Comparison of ENCODE assay signal across 14 mouse cellular contexts in the genomic region with DNA sequence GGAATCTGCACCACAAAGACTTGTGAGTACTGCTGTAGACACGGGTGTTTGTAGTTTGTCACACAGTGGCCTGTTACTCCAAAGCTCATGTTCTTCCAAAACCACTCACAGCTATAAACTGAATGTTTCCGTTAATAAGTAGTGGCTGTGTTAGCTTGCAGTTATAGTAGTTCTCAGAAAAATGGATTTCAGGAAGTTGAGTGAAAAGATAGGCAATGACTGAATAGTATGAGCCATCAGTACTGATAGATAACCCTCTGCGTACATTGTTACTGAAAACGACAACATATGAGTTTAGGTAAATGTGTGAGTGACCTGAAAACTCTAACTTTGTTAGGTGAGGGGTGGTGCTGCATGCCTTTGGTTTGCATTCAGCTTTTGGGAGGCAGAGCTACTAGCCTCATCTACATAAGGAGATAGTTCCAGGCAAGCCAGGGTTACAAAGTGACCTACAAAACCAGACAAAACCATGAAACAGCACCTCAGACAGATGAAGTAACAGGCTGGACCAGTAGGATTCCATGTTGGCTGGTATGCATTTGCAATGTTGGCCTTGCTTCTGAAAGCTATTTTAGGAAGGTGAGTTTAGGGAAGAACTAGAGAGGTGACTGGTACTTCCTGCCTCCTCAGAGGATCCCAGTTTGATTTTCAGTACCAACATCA. TPM values are rescaled to one million over a fixed set of nuclear protein-coding genes. Genes with fewer than 3 reads are reported as not detected.
DNase-seq lines count a peak whose midpoint lies in the region; ATAC-seq lines count a peak whose summit lies in the region.
"Had no signal": no experiment of that assay in that cellular context is flagged by ENCODE, and none has a peak within 500 bp of the region (broad histone marks: within the 10 kb centered on the region; RNA-seq: fewer than 3 reads in every experiment).

No protein-coding gene starts in this region.

- ATAC-seq in kidney, embryonic 15.5 days (replicated peaks; ENCODE audit: low FRiP score), result no peak
- ATAC-seq in liver, embryonic 12.5 days, result peak; percentile 57; the same call in 1 of the 2 replicates

- no peak overlapping the region for H3K9ac ChIP-seq in kidney, embryonic 15.5 days
- no peak overlapping the region for H3K9ac ChIP-seq in liver, embryonic 12.5 days
- H3K9ac ChIP-seq: hindbrain, embryonic 15.5 days had no signal

- peak overlapping the region; percentile 27; the same call in 1 of the 2 replicates for H3K27ac ChIP-seq in kidney, embryonic 15.5 days
- H3K27ac ChIP-seq in liver, embryonic 12.5 days, result peak overlapping the region; percentile 65
- H3K27ac ChIP-seq: embryonic facial prominence, embryonic 10.5 days; hindbrain, embryonic 15.5 days; limb, embryonic 10.5 days had no signal

- no peaks in the 10 kb centered on the region; the same call in 1 of the 2 replicates for H3K36me3 ChIP-seq in kidney, embryonic 15.5 days
- H3K36me3 ChIP-seq in liver, embryonic 12.5 days, result 0 out of 2 replicates have a peak, but pooled peaks cover 3% of the 10 kb centered on the region
- H3K36me3 ChIP-seq: hindbrain, embryonic 15.5 days had no signal

- H3K4me3 ChIP-seq in kidney, embryonic 15.5 days (replicated peaks), result no peak overlapping the region
- no peak overlapping the region for H3K4me3 ChIP-seq in liver, embryonic 12.5 days
- H3K4me3 ChIP-seq: embryonic facial prominence, embryonic 10.5 days; hindbrain, embryonic 15.5 days; limb, embryonic 10.5 days had no signal

- no peaks in the 10 kb centered on the region for H3K27me3 ChIP-seq in kidney, embryonic 15.5 days
- H3K27me3 ChIP-seq in liver, embryonic 12.5 days (replicated peaks), result no peaks in the 10 kb centered on the region
- H3K27me3 ChIP-seq: hindbrain, embryonic 15.5 days had no signal

- DNase-seq in kidney, adult 18-20 months, result no peak
- DNase-seq in ZHBTc4 (ENCODE audit: low read depth, low spot score), result peak; percentile 59
- DNase-seq in skeletal muscle tissue, adult 2 months (ENCODE audit: low read depth, low spot score), result peak; percentile 17
- no peak for DNase-seq in cerebellum, adult 9-11 months
- DNase-seq in frontal cortex, adult 2 months (ENCODE audit: extremely low spot score in 1 of 2, low spot score in 1 of 2), result no peak
- DNase-seq: cerebellum, postnatal 10 days; gastrocnemius, postnatal 25 days; kidney, postnatal 10 days; midbrain, embryonic 14.5 days had no signal

- H3K4me1 ChIP-seq in kidney, embryonic 15.5 days, result peaks cover 44% of the 10 kb centered on the region
- peaks cover 85% of the 10 kb centered on the region for H3K4me1 ChIP-seq in liver, embryonic 12.5 days

- no peak overlapping the region for H3K4me2 ChIP-seq in kidney, embryonic 15.5 days
- peak overlapping the region; percentile 27 for H3K4me2 ChIP-seq in liver, embryonic 12.5 days
- H3K4me2 ChIP-seq: hindbrain, embryonic 15.5 days had no signal

- no peaks in the 10 kb centered on the region for H3K9me3 ChIP-seq in kidney, embryonic 15.5 days (replicated peaks)
- no peaks in the 10 kb centered on the region for H3K9me3 ChIP-seq in liver, embryonic 12.5 days (replicated peaks)
- H3K9me3 ChIP-seq: embryonic facial prominence, embryonic 10.5 days; hindbrain, embryonic 15.5 days; limb, embryonic 10.5 days had no signal

- WGBS in kidney, embryonic 15.5 days, result 70% methylated on average over 4 of the region's 4 CpGs
- WGBS in liver, embryonic 12.5 days (ENCODE audit: insufficient replicate concordance), result 15% methylated on average over 4 of the region's 4 CpGs

RNA-seq across cellular contexts. Expression of gene Zzz3, which starts 10.8 kb away (rescaled TPM):
- polyA plus RNA-seq in kidney, embryonic 15.5 days (2015; fragmentation: Nextera tagmentation; extraction: Ambion mirVana), result 52.6 and 53.7 TPM in 2 replicates
- 23.5 and 25.7 TPM in 2 replicates for polyA plus RNA-seq in liver, embryonic 12.5 days (2016; fragmentation: Nextera tagmentation; extraction: Ambion mirVana)
- 25.7 and 26.3 TPM in 2 replicates for polyA plus RNA-seq in frontal cortex, adult 2 months (2012; rRNA removed)

RNA-seq across cellular contexts. Expression of gene Usp33, which starts 59.8 kb away (rescaled TPM):
- polyA plus RNA-seq in kidney, embryonic 15.5 days (2015; fragmentation: Nextera tagmentation; extraction: Ambion mirVana), result 39.2 and 40.3 TPM in 2 replicates
- 30.1 and 30.9 TPM in 2 replicates for polyA plus RNA-seq in liver, embryonic 12.5 days (2016; fragmentation: Nextera tagmentation; extraction: Ambion mirVana)
- polyA plus RNA-seq in frontal cortex, adult 2 months (2012; rRNA removed), result 89.1 and 99.5 TPM in 2 replicates

Comparison
In these comparisons a context has a peak if more than half of its experiments do, and no peak if none do; other contexts are left out.
1. DNase-seq: peak in ZHBTc4 (single experiment) and skeletal muscle tissue, adult 2 months (single experiment); none in kidney, adult 18-20 months (single experiment), cerebellum, adult 9-11 months (single experiment) and frontal cortex, adult 2 months (0 of 2).